Mouse (Mus musculus) neural tube, embryonic 13.5 days (tissue): ENCODE data around the gene Tars. TPM values are rescaled to one million over a fixed set of nuclear protein-coding genes. Genes with fewer than 3 reads are reported as not detected.

ENCODE experiments used
- ATAC-seq: fragments of 200-750 bp; cut with Nextera tagmentation; 2 replicates; pipeline ENCODE4 v1.8.0; 2017; ENCODE audit warnings: low read depth, mild to moderate bottlenecking, moderate TSS enrichment, moderate library complexity
- H3K27ac ChIP-seq: fragments of 300-500 bp; sonication (generic); replicated peaks from 2 replicates; pipeline ENCODE4 v1.5.1; 2015; ENCODE audit warnings: moderate library complexity, mild to moderate bottlenecking, inconsistent platforms
- H3K27me3 ChIP-seq: fragments of 300-500 bp; sonication (generic); 2 replicates; pipeline ENCODE4 v1.6.1; 2015; ENCODE audit warnings: mild to moderate bottlenecking, inconsistent platforms
- H3K36me3 ChIP-seq: fragments of 300-500 bp; sonication (generic); 2 replicates; pipeline ENCODE4 v1.6.1; 2015; ENCODE audit warnings: mild to moderate bottlenecking, inconsistent platforms
- H3K4me1 ChIP-seq: fragments of 300-500 bp; sonication (generic); replicated peaks from 2 replicates; pipeline ENCODE4 v1.6.1; 2015; ENCODE audit warnings: inconsistent platforms
- H3K4me2 ChIP-seq: fragments of 300-500 bp; sonication (generic); 2 replicates; pipeline ENCODE4 v1.6.1; 2015; ENCODE audit warnings: inconsistent platforms, mild to moderate bottlenecking, moderate library complexity
- H3K4me3 ChIP-seq: fragments of 300-500 bp; sonication (generic); 2 replicates; pipeline ENCODE4 v1.5.1; 2015; ENCODE audit warnings: mild to moderate bottlenecking, inconsistent platforms
- H3K9ac ChIP-seq: fragments of 300-500 bp; sonication (generic); 2 replicates; pipeline ENCODE4 v1.6.1; 2015; ENCODE audit warnings: moderate library complexity, mild to moderate bottlenecking, inconsistent platforms
- H3K9me3 ChIP-seq: fragments of 300-500 bp; sonication (generic); 2 replicates; pipeline ENCODE4 v1.6.1; 2016; ENCODE audit warnings: inconsistent platforms
- WGBS: fragments of 180-500 bp; shearing (Covaris S2); methylation state at CpG from one replicate; pipeline ENCODE4 v1.1.7; 2015; 5-methylcytosine and 5-hydroxymethylcytosine counted together
- polyA plus RNA-seq: library from polyadenylated mRNA; unstranded; fragments of >200 nt; fragmentation: Nextera tagmentation; extraction: Ambion mirVana; gene quantifications from 2 replicates; pipeline ENCODE4 v1.2.1, GENCODE M21; 2015

Tars gene
- polyA plus RNA-seq, 1 experiment from 2014 or later: 46.0 TPM

DNA sequence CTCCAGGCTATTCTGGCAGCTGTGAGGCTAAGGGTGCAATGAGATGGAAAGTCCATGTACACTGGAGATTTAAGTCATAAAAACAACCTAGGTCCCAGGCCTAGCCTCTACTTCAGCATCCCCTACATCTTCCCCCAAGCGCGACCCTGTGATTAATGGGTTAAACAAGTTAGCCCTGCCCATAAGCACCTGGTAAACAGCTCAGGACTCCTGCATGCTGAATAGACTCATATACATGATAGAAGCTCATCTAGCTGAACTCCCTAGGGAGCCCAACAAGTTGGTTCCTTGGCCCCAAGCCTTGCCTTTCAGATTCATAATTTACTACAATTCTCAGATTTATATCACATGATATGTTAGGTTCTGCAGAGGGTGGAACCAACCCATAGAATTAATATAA is 42.0 kb downstream of the Tars start:
- Histone ChIP-seq H3K4me1 (no peaks in the 10 kb centered on the region), H3K27me3 (no peaks in the 10 kb centered on the region), H3K9ac (no peak overlapping the region), H3K27ac (no peak overlapping the region), H3K36me3 (no peaks in the 10 kb centered on the region), H3K4me3 (no peak overlapping the region), H3K4me2 (no peak overlapping the region), H3K9me3 (no peaks in the 10 kb centered on the region)
- no peak for ATAC-seq
- 89% methylated on average over 2 of the region's 2 CpGs for WGBS

DNA sequence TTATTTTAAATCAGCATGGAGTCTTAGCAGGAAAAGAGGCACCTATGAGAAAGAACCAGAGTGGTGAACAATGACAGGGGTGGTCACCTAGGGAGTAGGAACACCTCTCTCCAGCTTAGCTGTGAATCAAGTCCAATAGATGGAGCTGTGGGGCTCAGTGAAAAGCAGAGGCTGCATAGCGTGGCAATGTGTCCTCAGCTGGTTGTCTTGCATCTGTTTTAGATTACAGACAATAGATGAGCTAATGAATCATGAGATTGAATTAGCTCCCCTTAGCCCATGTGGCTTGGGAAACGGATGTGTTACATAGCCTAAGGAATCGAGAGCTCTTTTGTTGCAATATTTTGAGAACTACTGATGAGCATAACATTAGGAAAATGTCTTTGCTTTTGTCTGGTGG is 43.6 kb downstream of the Tars start:
- Histone ChIP-seq H3K4me2 (no peak overlapping the region), H3K9ac (no peak overlapping the region), H3K27ac (no peak overlapping the region), H3K9me3 (no peaks in the 10 kb centered on the region), H3K27me3 (no peaks in the 10 kb centered on the region), H3K4me3 (no peak overlapping the region), H3K4me1 (no peaks in the 10 kb centered on the region), H3K36me3 (no peaks in the 10 kb centered on the region)
- ATAC-seq: no peak
- 42% methylated on average over 3 of the region's 3 CpGs for WGBS

DNA sequence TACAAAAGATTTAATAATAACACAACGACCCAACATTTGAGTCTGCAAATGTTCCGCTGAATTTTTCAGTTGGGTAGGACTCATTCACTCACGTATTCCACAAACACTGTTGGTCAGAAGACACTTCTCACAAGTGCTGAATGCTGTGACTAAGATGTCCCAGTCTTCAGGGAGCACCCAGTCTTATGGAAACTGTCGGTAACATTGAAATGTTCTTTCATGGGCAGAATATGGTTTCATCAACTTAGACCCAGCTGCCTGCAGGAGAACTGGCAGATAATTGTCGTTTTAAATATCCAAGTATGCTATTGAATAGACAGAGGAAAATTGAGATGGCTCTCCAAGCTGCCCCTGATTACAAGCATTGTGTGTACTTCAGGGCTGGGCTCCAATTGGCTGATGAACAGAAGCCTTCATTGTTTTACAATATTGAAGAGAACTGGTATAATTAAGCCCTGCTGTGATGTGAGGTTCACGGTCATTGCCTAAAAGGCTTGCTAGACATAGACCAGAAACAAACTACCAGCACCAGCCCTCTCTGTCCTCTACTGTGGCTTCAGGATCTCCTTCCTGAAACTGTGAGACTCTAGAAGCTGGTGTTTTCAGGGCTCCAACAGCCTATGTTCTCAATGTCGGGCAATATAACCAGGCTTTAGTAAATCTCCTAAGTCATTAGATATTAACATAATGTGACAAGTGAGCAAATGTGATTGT is 59.8 kb downstream of the Tars start:
- 81% methylated on average over 7 of the region's 7 CpGs for WGBS
- Histone ChIP-seq H3K9ac (no peak overlapping the region), H3K9me3 (no peaks in the 10 kb centered on the region), H3K4me3 (no peak overlapping the region), H3K27me3 (no peaks in the 10 kb centered on the region), H3K4me1 (no peaks in the 10 kb centered on the region), H3K36me3 (no peaks in the 10 kb centered on the region), H3K4me2 (no peak overlapping the region), H3K27ac (no peak overlapping the region)
- no peak for ATAC-seq
